Mouse (Mus musculus) kidney, postnatal 36 days (tissue): Measurements from ENCODE around the gene Gopc.
"Not testable (repeated sequence)": the region's sequence is repeated elsewhere in the genome, so short reads cannot be mapped to it uniquely, and the experiment has no call there.

Experiments
- DNase-seq, 2 experiments: peaks; one replicate each; pipeline ENCODE4 v3.0.0; 2021 to 2022; ENCODE audit warnings: mixed read lengths in 2 of 2

The Gopc gene

DNA sequence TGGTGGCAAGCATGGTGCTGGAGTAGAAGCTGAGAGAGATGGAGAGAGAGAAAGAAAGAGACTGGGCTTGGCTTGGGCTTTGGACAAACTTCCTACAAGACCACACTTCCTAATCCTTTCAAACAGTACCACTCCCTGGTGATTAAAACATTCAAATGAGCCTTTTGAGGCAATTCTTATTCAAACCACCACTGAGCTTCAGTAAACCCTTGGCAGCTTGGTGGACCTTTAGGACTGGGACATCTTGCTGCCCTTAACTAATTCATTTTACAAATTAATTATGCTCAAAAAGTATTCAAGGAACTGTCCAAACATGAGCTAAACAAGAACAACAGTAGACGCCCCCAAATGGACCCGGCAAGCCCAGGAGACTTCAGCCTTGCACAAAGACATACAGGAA lies 86.0 kb downstream of the Gopc start:
- DNase-seq, result no peak

GRCm38 (mm10) chr10:52293921-52294577 lies 87.9 kb downstream of the Gopc start:
- DNase-seq, result no peak

- not testable (repeated sequence) for DNase-seq
These were observed 89.5 kb downstream of the Gopc start for GRCm38 (mm10) chr10:52292391-52292790.

DNA sequence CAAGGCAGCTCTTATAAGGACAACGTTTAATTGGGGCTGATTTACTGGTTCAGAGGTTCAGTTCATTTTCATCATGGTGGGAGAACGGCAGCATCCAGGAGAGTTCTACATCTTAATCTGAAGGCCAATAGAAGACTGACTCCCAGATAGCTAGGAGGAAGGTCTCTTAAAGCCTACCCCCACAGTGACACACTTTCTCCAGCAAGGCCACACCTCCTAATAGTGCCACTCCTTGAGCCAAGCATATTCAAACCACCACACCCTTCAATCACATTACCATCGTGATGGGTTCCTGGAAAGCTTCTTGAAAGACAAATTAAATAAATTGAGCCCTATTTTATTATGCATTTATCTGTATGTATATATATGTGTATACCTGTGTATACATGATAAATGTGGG lies 92.7 kb downstream of the Gopc start:
- no peak for DNase-seq

GRCm38 (mm10) chr10:52287852-52288533 lies 93.9 kb downstream of the Gopc start:
- no peak for DNase-seq
